Comparison of ENCODE assay signal across 7 mouse cellular contexts in the genomic region with DNA sequence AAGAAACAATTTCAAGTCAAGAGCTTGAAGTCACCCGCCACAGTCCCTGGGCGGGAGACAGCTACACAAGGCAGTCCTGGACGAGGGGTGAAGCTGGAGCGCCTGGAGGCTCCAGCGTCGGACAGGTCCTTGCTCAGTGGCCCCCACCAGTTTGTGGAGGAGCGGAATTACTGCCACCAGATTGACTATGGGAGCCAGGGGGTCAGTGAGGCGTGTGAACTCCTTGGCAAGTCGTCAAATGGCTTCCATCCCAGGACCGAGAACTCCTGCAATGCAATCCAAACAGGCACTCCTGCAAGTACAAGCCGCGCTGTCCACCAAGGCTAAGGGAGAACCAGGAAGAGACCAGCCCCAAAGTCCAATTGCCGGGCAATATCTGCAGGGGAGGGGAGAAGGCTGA. TPM values are rescaled to one million over a fixed set of nuclear protein-coding genes. Genes with fewer than 3 reads are reported as not detected.
DNase-seq lines count a peak whose midpoint lies in the region; ATAC-seq and TF ChIP-seq lines count a peak whose summit lies in the region.

No protein-coding gene starts in this region.

- H3K36me3 ChIP-seq in hindbrain, embryonic 13.5 days: no peaks in the 10 kb centered on the region
- H3K36me3 ChIP-seq in hindbrain, embryonic 12.5 days: no peaks in the 10 kb centered on the region
- no peaks in the 10 kb centered on the region for H3K36me3 ChIP-seq in E14TG2a.4 (ENCODE audit: insufficient read depth, low read length)
- H3K36me3 ChIP-seq in kidney, adult 2 months (ENCODE audit: control insufficient read depth, insufficient read depth, low read length): no peaks in the 10 kb centered on the region

- no peak overlapping the region for H3K9ac ChIP-seq in hindbrain, embryonic 13.5 days
- no peak overlapping the region for H3K9ac ChIP-seq in hindbrain, embryonic 12.5 days

- no peaks in the 10 kb centered on the region for H3K27me3 ChIP-seq in hindbrain, embryonic 13.5 days
- H3K27me3 ChIP-seq in hindbrain, embryonic 12.5 days: no peaks in the 10 kb centered on the region
- peaks cover 28% of the 10 kb centered on the region for H3K27me3 ChIP-seq in E14TG2a.4 (ENCODE audit: insufficient read depth, low read length)
- no peaks in the 10 kb centered on the region for H3K27me3 ChIP-seq in kidney, adult 2 months (replicated peaks; ENCODE audit: control insufficient read depth, insufficient read depth, low read length)

- 0 out of 2 replicates have a peak, but pooled peaks cover 4% of the 10 kb centered on the region for H3K9me3 ChIP-seq in hindbrain, embryonic 13.5 days
- H3K9me3 ChIP-seq in hindbrain, embryonic 12.5 days (replicated peaks): no peaks in the 10 kb centered on the region
- peaks cover 4% of the 10 kb centered on the region; the same call in 1 of the 2 replicates for H3K9me3 ChIP-seq in E14TG2a.4 (ENCODE audit: low read length)

- H3K4me3 ChIP-seq in hindbrain, embryonic 13.5 days: no peak overlapping the region
- no peak overlapping the region for H3K4me3 ChIP-seq in hindbrain, embryonic 12.5 days
- peak overlapping the region; percentile 49 for H3K4me3 ChIP-seq in E14TG2a.4 (replicated peaks; ENCODE audit: low read length)
- H3K4me3 ChIP-seq in kidney, adult 2 months (ENCODE audit: insufficient read depth, low read depth, low read length): no peak overlapping the region

- no peak overlapping the region for H3K27ac ChIP-seq in hindbrain, embryonic 13.5 days
- no peak overlapping the region for H3K27ac ChIP-seq in hindbrain, embryonic 12.5 days
- H3K27ac ChIP-seq in kidney, adult 2 months (ENCODE audit: insufficient read depth, low read depth, low read length): no peak overlapping the region

- no peak for TF ChIP-seq CTCF in E14TG2a.4 (conservative IDR thresholded peaks at IDR 0.05; ENCODE audit: low read length)
- no peak for TF ChIP-seq CTCF in kidney, adult 2 months (conservative IDR thresholded peaks at IDR 0.05; ENCODE audit: insufficient read depth, insufficient read length, low read depth, low read length)

- H3K4me2 ChIP-seq in hindbrain, embryonic 13.5 days: no peak overlapping the region
- H3K4me2 ChIP-seq in hindbrain, embryonic 12.5 days (replicated peaks): no peak overlapping the region

- no peak for TF ChIP-seq POLR2A in kidney, adult 2 months (IDR thresholded peaks at IDR 0.05; ENCODE audit: low read depth, low read length)

- WGBS in hindbrain, embryonic 13.5 days: 61% methylated on average over 13 of the region's 13 CpGs
- WGBS in hindbrain, embryonic 12.5 days: 60% methylated on average over 13 of the region's 13 CpGs
- WGBS in kidney, adult 2 months: 15% methylated on average over 13 of the region's 13 CpGs

- peaks cover 17% of the 10 kb centered on the region for H3K4me1 ChIP-seq in hindbrain, embryonic 13.5 days (replicated peaks)
- 0 out of 2 replicates have a peak, but pooled peaks cover 4% of the 10 kb centered on the region for H3K4me1 ChIP-seq in hindbrain, embryonic 12.5 days
- peaks cover 12% of the 10 kb centered on the region for H3K4me1 ChIP-seq in E14TG2a.4 (replicated peaks; ENCODE audit: low read depth, low read length)
- no peaks in the 10 kb centered on the region; the same call in 1 of the 2 replicates for H3K4me1 ChIP-seq in kidney, adult 2 months (ENCODE audit: control insufficient read depth, insufficient read depth, low read length)

- 0 out of 2 replicates have a peak, but pooled peaks have one; percentile 13 for ATAC-seq in hindbrain, embryonic 13.5 days (ENCODE audit: low FRiP score)
- ATAC-seq in hindbrain, embryonic 12.5 days (ENCODE audit: low FRiP score): no peak

- peak; percentile 22 for DNase-seq in adipocyte (ENCODE audit: low spot score)
- peak; percentile 94 for DNase-seq in kidney, adult 2 months
- no peak for DNase-seq in thymus, postnatal 36 days
- DNase-seq in thymus, postnatal 4 days: no peak

RNA-seq across cellular contexts. Expression of a gene that starts 45.3 kb away (rescaled TPM):
- 0.48 and 0.63 TPM in 2 replicates for polyA plus RNA-seq in hindbrain, embryonic 13.5 days (2015; fragmentation: Nextera tagmentation; extraction: Ambion mirVana)
- polyA plus RNA-seq in hindbrain, embryonic 12.5 days (2016; fragmentation: Nextera tagmentation; extraction: Ambion mirVana): 0.79 and 1.1 TPM in 2 replicates
- 82.6 and 86.0 TPM in 2 replicates for polyA plus RNA-seq in kidney, adult 2 months (2012; rRNA removed)

Comparison
In these comparisons a context has a peak if more than half of its experiments do, and no peak if none do; other contexts are left out.
1. DNase-seq: peak in adipocyte (single experiment) and kidney, adult 2 months (single experiment); none in thymus, postnatal 36 days (0 of 2) and thymus, postnatal 4 days (single experiment).
2. RNA of a gene that starts 45.3 kb away (polyA plus RNA-seq): 82.6 to 86.0 TPM in kidney, adult 2 months; 0.79 to 1.1 TPM in hindbrain, embryonic 12.5 days and 0.48 to 0.63 TPM in hindbrain, embryonic 13.5 days; every median in the first group is over 10 times any median in the second.